Mouse (Mus musculus): ENCODE data around the gene 4933407L21Rik.

- TF ChIP-seq CTCF (conservative IDR thresholded peaks at IDR 0.05 in 1 of 2, IDR thresholded peaks at IDR 0.05 in 1 of 2; ENCODE audit: low read depth in 2 of 2, low read length in 2 of 2) (no peak), TCF12 (IDR thresholded peaks at IDR 0.05; ENCODE audit: low read depth, low read length) (no peak), SIN3A (IDR thresholded peaks at IDR 0.05; ENCODE audit: low read length) (no peak), POLR2A (IDR thresholded peaks at IDR 0.05; ENCODE audit: low read depth, low read length) (no peak), USF1 (IDR thresholded peaks at IDR 0.05; ENCODE audit: low read depth, low read length) (no peak), ZC3H11A (IDR thresholded peaks at IDR 0.05; ENCODE audit: low read depth, low read length) (no peak), EP300 (IDR thresholded peaks at IDR 0.05; ENCODE audit: low read length) (no peak), SMC3 (IDR thresholded peaks at IDR 0.05; ENCODE audit: low read depth, low read length) (no peak), CHD2 (IDR thresholded peaks at IDR 0.05; ENCODE audit: low read length) (no peak), CHD1 (IDR thresholded peaks at IDR 0.05; ENCODE audit: low read depth, low read length) (no peak)
Measured at GRCm38 (mm10) chr1:85915890-85916289, 12.4 kb upstream of the 4933407L21Rik start.
